Mouse (Mus musculus): ENCODE data around the gene Cblc.

The Cblc gene

DNA sequence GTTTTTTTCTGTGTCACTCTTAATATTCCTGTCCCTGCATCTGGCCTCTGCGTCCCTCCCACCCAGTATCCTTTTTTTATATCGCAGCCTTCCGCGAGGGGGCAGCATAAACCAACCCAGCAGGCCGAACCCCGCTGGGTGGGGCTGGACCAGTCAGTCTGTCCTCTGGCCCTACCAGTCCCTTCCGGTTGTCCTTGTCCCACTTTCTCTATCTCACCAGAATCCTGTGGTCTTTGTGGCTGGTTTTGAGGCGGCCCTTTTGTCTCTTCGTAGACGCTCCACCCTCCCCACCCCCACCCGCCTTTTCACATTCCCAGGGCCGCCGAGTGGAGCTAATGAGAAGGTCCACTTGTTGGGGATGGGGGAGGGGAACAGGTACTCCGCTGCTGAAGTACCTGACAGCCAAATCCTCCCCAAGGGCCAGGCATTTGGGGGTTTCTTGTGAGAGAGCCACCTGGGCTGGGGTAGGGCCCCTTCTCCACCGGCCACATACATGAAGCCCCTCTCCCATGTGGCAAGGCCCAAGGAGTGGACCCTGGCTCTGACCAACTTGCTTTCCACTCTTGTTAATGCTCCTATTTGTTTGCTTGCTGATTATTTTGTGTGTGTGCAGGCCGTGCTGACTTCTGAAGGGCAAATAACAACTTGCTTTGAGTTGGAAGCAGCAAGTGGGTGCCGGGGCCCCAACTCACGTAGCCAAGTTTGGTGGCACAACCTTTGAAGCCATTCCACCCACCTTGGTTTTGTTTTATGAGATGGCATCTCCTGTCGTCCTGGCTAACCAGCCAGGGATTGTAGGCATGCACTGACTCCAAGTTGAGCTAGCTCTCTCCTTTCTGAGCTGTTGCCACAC is 46.2 kb downstream of the Cblc start, which contains the start of gene Nectin2:
Nectin2 (minus strand) TSS at position 267 of the 853 bp plus-strand sequence.
- peak; percentile 92 to 94 for DNase-seq

- peak; percentile 99 to 100 for DNase-seq
Observed at GRCm38 (mm10) chr7:19749389-19750216, 47.0 kb downstream of the Cblc start.

- DNase-seq, result peak; percentile 60 to 72
Observed at GRCm38 (mm10) chr7:19748219-19749195, 48.1 kb downstream of the Cblc start.

- DNase-seq, result peak; percentile 37 to 56
Observed at GRCm38 (mm10) chr7:19747420-19748218, 49.0 kb downstream of the Cblc start.

GRCm38 (mm10) chr7:19746426-19747201 is 50.0 kb downstream of the Cblc start:
- DNase-seq, result peak in 1 of 2 experiments; percentile 37

GRCm38 (mm10) chr7:19745971-19746370 is 50.6 kb downstream of the Cblc start:
- DNase-seq, result no peak

DNA sequence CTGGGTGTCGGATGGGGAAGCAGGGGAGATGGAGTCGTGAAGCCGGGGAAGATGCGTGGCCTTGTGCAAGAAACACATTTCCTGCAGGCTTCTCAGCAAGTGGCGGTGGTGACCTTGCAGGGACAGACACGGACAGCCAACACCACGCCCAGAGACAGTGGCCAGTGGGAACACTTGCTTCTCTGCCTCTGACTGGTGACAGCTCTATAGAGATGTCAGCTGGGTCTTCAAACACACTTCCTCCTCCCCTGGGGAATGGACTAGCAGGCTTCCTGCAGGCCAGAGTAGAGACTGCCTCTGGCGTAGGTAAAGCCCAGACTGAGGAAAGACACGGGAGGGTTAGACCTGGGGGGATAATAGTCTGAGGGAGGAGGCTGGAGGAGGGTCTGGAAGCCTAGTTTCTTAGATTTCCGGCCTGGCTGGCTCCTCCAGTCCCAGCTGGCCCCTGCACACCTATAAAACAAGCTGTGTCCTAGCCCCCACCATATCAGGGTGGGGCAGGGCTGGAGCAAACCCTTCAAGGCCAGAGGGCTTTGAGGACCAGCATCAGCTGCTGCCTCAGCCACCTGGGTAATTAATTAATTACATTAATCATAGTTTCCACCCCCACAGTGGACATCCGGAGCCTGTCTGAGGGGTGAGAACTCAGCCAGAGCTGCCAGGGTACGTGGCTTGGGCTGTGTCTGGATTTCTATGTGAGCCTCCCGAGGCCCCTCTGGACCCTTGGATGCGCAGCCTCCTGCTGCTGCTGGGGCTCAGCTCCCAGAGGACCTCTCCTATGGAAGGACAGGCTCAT is 51.8 kb downstream of the Cblc start:
- peak; percentile 48 to 69 for DNase-seq

DNA sequence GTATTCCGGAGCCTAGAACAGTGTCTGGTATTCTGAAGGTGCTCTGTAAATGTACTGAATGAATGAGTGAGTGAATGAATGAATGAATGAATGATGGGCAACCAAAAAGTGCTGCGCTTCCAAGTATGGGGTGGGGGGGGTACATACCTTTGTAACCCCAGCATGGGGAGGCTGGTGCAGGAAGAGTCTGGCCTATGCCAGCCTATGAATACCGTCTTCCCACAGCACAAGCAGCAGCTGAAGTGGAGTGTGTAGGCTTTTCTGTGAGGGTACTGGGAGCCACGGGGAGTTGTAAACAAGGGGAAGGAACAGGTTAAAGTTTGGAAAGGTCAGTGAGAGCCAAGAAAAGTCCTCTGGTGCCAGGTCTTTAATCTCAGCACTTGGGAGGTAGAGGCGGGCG is 52.8 kb downstream of the Cblc start:
- DNase-seq, result no peak

- no peak for DNase-seq
Observed at GRCm38 (mm10) chr7:19742468-19742867, 54.1 kb downstream of the Cblc start.

- DNase-seq, result peak; percentile 75 to 83
Observed at GRCm38 (mm10) chr7:19741329-19742031, 55.1 kb downstream of the Cblc start.

GRCm38 (mm10) chr7:19740269-19740668 is 56.3 kb downstream of the Cblc start:
- DNase-seq, result peak; percentile 51 to 61

DNA sequence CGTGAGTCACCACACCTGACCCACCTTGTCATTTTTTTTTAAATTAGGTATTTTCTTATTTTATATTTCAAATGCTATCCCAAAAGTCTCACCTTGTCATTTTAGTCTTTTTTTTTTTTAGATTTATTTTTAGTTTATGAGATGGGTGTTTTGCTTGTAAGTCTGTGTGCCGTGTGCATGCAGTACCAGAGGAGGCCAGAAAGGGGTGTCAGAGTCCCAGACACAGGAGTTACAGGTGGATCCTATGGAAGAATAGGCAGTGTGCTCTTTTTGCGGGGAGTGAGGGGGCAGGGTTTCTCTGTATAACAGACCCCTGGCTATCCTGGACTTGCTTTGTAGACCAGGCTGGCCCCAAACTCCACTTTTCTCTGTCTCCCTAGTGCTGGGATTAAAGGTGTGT is 57.8 kb downstream of the Cblc start:
- DNase-seq, result peak in 1 of 2 experiments; percentile 43

DNA sequence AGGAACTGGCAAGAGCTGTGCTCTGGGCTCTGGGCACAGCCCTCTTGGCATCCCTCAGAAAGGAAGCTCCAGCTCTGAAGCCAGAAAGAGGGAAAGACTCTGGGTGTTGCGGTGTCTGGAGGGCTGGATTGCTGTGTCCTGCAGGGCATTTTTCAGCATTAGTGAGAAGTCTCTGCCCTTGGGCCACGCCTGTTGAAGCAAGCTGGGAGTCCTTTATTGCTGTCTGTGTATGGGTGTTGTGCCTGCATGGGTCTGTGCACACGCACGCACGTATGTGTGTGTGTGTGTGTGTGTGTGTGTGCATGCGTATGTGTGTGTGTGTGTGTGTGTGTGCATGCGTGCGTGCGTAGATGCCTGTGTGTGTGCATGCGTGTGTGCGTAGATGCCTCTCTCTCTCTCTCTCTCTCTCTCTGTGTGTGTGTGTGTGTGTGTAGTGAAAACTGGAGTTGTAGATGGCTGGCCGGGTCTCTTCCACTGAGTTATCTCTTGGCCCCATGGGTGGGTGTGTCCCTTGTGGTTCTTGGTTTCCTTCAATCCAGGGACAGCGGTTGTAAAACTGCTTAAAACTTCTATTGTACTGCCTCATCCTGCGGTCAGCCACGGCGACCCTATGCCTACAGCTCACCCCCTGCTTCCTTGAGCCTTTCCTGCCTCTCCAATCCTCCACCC is 60.1 kb downstream of the Cblc start:
- DNase-seq, result peak in 1 of 2 experiments; percentile 15

DNA sequence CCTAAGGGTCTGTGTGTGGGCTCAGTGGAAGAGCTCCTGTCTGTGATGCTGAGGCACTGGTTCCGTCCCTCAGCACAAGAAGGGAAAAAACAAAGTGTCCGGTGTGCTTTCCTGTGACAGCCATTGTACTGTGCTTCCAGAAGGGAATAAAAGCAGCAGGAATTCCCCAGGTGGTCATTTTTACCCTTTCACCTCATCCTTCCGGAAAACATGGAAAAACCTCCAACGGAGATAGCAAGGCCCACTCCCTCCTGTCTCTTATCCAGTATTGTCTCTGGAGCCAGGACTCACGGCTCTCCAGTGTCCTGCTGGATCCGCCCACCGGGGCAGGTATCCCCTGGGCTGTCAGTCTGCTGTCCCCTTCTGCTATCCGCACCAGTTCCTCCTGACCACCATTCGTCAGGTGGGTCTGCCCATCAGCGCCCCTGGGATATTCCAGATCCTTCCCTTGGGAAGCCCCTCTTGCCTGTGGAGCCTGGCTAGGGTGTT is 62.4 kb downstream of the Cblc start:
- DNase-seq, result no peak

Data from kidney, postnatal 4 days (tissue).